Mouse (Mus musculus) forebrain, embryonic 11.5 days (tissue): Measurements from ENCODE around the gene Krtap13-1. TPM values are rescaled to one million over a fixed set of nuclear protein-coding genes. Genes with fewer than 3 reads are reported as not detected.
"Not testable (repeated sequence)": the region's sequence is repeated elsewhere in the genome, so short reads cannot be mapped to it uniquely, and the experiment has no call there.

ENCODE experiments used
- ATAC-seq: fragments of 200-750 bp; cut with Nextera tagmentation; replicated peaks from 2 replicates; pipeline ENCODE4 v1.8.0; 2017; ENCODE audit warnings: moderate TSS enrichment; ENCODE audit not compliant: low FRiP score
- DNase-seq: peaks from one replicate; pipeline ENCODE4 v3.0.0-alpha.2; 2017; ENCODE audit warnings: low spot score
- H3K27ac ChIP-seq: fragments of 300-500 bp; sonication (generic); 2 replicates; pipeline ENCODE4 v1.5.1; 2014; ENCODE audit warnings: low read depth, low read length
- H3K27me3 ChIP-seq: fragments of 300-500 bp; sonication (generic); 2 replicates; pipeline ENCODE4 v1.6.1; 2014; ENCODE audit warnings: mild to moderate bottlenecking, low read length, mixed read lengths; ENCODE audit not compliant: control insufficient read depth, insufficient read depth
- H3K36me3 ChIP-seq: fragments of 300-500 bp; sonication (generic); 2 replicates; pipeline ENCODE4 v1.6.1; 2014; ENCODE audit warnings: mild to moderate bottlenecking, low read length, moderate library complexity, mixed read lengths; ENCODE audit not compliant: control insufficient read depth, insufficient read depth
- H3K4me1 ChIP-seq: fragments of 300-500 bp; sonication (generic); replicated peaks from 2 replicates; pipeline ENCODE4 v1.6.1; 2014; ENCODE audit warnings: low read length, mixed read lengths; ENCODE audit not compliant: control insufficient read depth, insufficient read depth
- H3K4me2 ChIP-seq: fragments of 300-500 bp; sonication (generic); 2 replicates; pipeline ENCODE4 v1.6.1; 2014; ENCODE audit warnings: low read depth, mild to moderate bottlenecking, low read length, moderate library complexity, mixed read lengths; ENCODE audit not compliant: severe bottlenecking
- H3K4me3 ChIP-seq: fragments of 300-500 bp; sonication (generic); 2 replicates; pipeline ENCODE4 v1.5.1; 2014; ENCODE audit warnings: low read depth, low read length
- H3K9ac ChIP-seq: fragments of 300-500 bp; sonication (generic); 2 replicates; pipeline ENCODE4 v1.6.1; 2014; ENCODE audit warnings: low read length
- H3K9me3 ChIP-seq: fragments of 300-500 bp; sonication (generic); 2 replicates; pipeline ENCODE4 v1.6.1; 2016; ENCODE audit warnings: low read length, mixed read lengths; ENCODE audit not compliant: control insufficient read depth
- WGBS: fragments of 180-500 bp; shearing (Covaris S2); extraction: QIAGEN DNeasy Blood & Tissue Kit; methylation state at CpG from one replicate; pipeline ENCODE4 v1.1.7; 2014; 5-methylcytosine and 5-hydroxymethylcytosine counted together
- polyA plus RNA-seq: library from polyadenylated mRNA; unstranded; fragments of >200 nt; fragmentation: Nextera tagmentation; extraction: Ambion mirVana; gene quantifications from 2 replicates; pipeline ENCODE4 v1.2.1, GENCODE M21; 2014

The Krtap13-1 gene
- polyA plus RNA-seq, 1 experiment from 2014 or later = not detected

DNA sequence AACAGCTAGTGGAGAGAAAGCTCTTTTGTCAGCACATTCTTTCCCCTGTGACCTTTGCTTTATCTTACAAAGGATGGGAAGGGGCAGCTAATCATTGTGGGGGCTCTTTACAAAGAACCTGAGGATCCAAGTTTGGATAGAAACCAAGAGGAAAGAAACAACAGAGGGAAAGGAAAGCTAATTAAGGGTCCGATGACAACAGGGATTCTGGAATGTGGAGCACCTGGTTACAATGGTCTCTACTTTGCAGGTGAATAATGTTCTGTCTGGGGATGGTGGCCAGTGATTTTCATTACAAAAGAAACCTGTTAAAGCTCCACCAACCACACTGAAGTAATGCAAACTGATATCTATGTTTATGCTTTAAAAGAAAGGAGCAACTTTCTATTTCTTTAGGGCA is 8.6 kb upstream of the Krtap13-1 start:
- no peak for DNase-seq
- Histone ChIP-seq H3K4me3 (no peak overlapping the region), H3K27ac (no peak overlapping the region), H3K27me3 (no peaks in the 10 kb centered on the region), H3K4me2 (no peak overlapping the region), H3K4me1 (no peaks in the 10 kb centered on the region), H3K36me3 (no peaks in the 10 kb centered on the region), H3K9ac (no peak overlapping the region), H3K9me3 (no peaks in the 10 kb centered on the region)
- WGBS = 13% methylated on average over 1 of the region's 1 CpGs
- no peak for ATAC-seq

DNA sequence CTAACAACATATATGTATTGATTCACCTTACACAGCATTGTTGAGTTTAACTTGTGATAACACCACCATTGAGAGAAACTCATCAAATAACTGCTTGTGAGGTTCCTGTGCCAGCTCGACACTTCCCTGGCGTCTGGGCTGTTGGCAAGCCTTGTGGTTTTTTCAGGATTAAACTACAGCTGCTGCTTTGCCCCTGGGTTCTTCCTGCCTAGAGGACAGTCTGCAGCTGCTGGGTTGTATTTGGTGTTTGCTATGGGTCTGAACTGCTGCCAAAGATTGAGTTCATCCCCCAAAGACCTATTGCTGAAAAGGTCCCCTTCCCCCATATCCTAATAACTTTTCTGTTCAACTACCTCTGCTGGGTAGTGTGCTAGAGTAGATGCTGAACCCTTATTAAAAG is 6.7 kb downstream of the Krtap13-1 start:
- no peaks in the 10 kb centered on the region for H3K4me1 ChIP-seq
- WGBS = 78% methylated on average over 2 of the region's 2 CpGs
- no peaks in the 10 kb centered on the region for H3K9me3 ChIP-seq
- DNase-seq (no peak), ATAC-seq (no peak)
- H3K36me3 ChIP-seq = no peaks in the 10 kb centered on the region
- H3K9ac ChIP-seq = no peak overlapping the region
- no peak overlapping the region for H3K27ac ChIP-seq
- no peaks in the 10 kb centered on the region for H3K27me3 ChIP-seq
- no peak overlapping the region for H3K4me3 ChIP-seq
- no peak overlapping the region for H3K4me2 ChIP-seq

- no peak overlapping the region for H3K27ac ChIP-seq
- no peak for ATAC-seq
- H3K4me1 ChIP-seq = no peaks in the 10 kb centered on the region
- H3K4me2 ChIP-seq = no peak overlapping the region
- no peak for DNase-seq
- 92% methylated on average over 4 of the region's 4 CpGs for WGBS
- no peak overlapping the region for H3K9ac ChIP-seq
- H3K9me3 ChIP-seq = no peaks in the 10 kb centered on the region
- H3K36me3 ChIP-seq = no peaks in the 10 kb centered on the region
- H3K4me3 ChIP-seq = no peak overlapping the region
- no peaks in the 10 kb centered on the region for H3K27me3 ChIP-seq
Measured at GRCm38 (mm10) chr16:88744750-88745340, 16.2 kb downstream of the Krtap13-1 start.

DNA sequence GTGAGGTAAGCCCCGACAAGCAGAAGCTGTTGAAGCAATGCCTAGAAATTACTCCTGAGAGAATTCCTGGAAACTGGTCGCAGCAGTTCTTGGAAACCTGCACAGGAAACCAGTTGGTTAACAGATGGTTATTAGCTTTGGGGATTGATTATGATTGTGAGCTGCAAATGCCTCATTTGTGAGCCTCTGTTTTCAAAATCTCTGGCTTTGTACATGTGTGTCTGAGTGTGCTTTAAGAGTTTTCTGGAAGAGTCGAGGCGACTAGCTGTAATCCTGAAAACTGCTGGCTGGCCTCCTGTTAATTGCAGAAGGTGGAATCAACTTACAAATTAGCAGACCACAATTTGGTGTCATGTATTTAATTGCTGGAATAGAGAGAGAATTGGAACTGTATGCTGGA is 19.3 kb downstream of the Krtap13-1 start:
- ATAC-seq = no peak
- 70% methylated on average over 4 of the region's 4 CpGs for WGBS

DNA sequence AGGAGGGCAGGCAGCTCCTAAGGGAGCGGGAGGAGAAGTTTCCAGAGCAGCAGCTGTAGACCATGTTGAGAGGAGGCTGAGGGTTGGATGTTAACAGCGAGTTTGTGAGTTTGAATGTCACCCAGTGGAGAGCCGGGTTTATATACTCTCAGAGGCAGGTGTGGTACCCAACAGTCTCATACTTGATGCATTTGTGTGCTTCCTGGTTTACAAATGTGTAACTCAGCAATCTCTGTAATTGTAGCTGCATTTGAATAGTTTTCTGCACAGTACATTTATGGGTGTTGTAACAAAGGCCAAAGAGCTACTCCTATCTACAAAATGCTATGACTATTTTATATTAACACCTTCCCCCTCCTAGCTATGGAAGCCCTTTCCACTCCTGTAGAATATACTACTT is 22.9 kb downstream of the Krtap13-1 start, which contains the start of gene Krtap13:
TSS of gene Krtap13 (minus strand) at position 101 of the 400 bp plus-strand sequence.
- H3K4me1 ChIP-seq, H3K36me3 ChIP-seq, H3K9me3 ChIP-seq, H3K4me3 ChIP-seq, H3K9ac ChIP-seq, DNase-seq, H3K4me2 ChIP-seq, H3K27me3 ChIP-seq, ATAC-seq, H3K27ac ChIP-seq: not testable (repeated sequence)
- WGBS = 87% methylated on average over 3 of the region's 3 CpGs

More for the DNA sequence above, 19.3 kb downstream of the Krtap13-1 start:
- Histone ChIP-seq H3K27me3 (no peaks in the 10 kb centered on the region), H3K27ac (no peak overlapping the region), H3K9ac (no peak overlapping the region), H3K4me3 (no peak overlapping the region), H3K4me1 (no peaks in the 10 kb centered on the region), H3K4me2 (no peak overlapping the region), H3K9me3 (no peaks in the 10 kb centered on the region), H3K36me3 (no peaks in the 10 kb centered on the region)
- no peak for DNase-seq

DNA sequence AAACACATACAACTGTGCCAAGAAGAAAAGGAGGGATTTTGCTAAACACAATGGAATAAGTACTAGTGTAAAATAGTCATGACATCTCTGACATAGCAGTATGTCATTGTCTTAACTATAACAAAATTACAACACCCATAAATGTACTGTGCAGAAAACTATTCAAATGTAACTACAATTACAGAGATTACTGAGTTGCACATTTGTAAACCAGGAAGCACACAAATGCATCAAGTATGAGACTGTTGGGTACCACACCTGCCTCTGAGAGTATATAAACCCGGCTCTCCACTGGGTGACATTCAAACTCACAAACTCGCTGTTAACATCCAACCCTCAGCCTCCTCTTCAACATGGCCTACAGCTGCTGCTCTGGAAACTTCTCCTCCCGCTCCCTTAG is 29.9 kb downstream of the Krtap13-1 start, which contains the start of gene 2310034C09Rik:
TSS of gene 2310034C09Rik (plus strand) at position 301 of the 400 bp plus-strand sequence.
- not testable (repeated sequence) for H3K4me3 ChIP-seq, H3K27ac ChIP-seq, H3K4me1 ChIP-seq, H3K9ac ChIP-seq, H3K4me2 ChIP-seq, DNase-seq, H3K36me3 ChIP-seq, ATAC-seq, H3K9me3 ChIP-seq, H3K27me3 ChIP-seq
- 92% methylated on average over 3 of the region's 3 CpGs for WGBS

GRCm38 (mm10) chr16:88774106-88774505 is 45.4 kb downstream of the Krtap13-1 start, which contains the start of gene 2310057N15Rik:
TSS of gene 2310057N15Rik (minus strand) at chr16:88774206.
- DNase-seq (no peak), ATAC-seq (no peak)
- Histone ChIP-seq H3K27me3 (no peaks in the 10 kb centered on the region), H3K9ac (no peak within 1 kb of the TSS), H3K9me3 (no peaks in the 10 kb centered on the region), H3K36me3 (no peaks in the 10 kb centered on the region), H3K27ac (no peak within 1 kb of the TSS), H3K4me3 (no peak within 1 kb of the TSS), H3K4me2 (no peak within 1 kb of the TSS), H3K4me1 (no peaks in the 10 kb centered on the region)
- 92% methylated on average over 2 of the region's 2 CpGs for whole genome bisulfite sequencing

DNA sequence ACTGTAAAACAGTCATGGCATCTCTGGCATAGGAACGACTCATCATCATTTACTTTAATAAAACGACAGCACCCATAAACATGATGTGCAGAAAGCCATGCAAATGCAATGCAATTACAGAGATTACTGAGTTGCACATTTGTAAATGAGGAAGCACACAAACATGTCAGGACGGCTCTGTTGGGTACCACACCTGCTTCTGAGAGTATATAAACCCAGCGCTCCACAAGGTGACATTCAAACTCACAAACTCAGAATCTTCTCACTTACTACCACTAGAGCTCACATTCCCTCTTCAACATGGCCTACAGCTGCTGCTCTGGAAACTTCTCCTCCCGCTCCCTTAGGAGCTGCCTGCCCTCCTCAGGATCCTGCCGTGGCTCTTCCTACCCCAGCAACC is 48.9 kb downstream of the Krtap13-1 start, which contains the start of gene Gm5965:
TSS of gene Gm5965 (plus strand) at position 301 of the 400 bp plus-strand sequence.
- no peak for ATAC-seq

More for the DNA sequence above, 48.9 kb downstream of the Krtap13-1 start, which contains the start of gene Gm5965:
- H3K9ac ChIP-seq = no peak within 1 kb of the TSS
- H3K27ac ChIP-seq = no peak within 1 kb of the TSS
- no peaks in the 10 kb centered on the region for H3K9me3 ChIP-seq
- no peak for DNase-seq
- no peak within 1 kb of the TSS for H3K4me3 ChIP-seq
- WGBS = 88% methylated on average over 6 of the region's 6 CpGs
- no peak within 1 kb of the TSS for H3K4me2 ChIP-seq
- no peaks in the 10 kb centered on the region for H3K36me3 ChIP-seq
- no peaks in the 10 kb centered on the region for H3K4me1 ChIP-seq
- no peaks in the 10 kb centered on the region for H3K27me3 ChIP-seq
